Mouse (Mus musculus) kidney, embryonic 16.5 days (tissue): Measurements from ENCODE around the gene Slco1a4. TPM values are rescaled to one million over a fixed set of nuclear protein-coding genes. Genes with fewer than 3 reads are reported as not detected.
"Not testable (repeated sequence)": the region's sequence is repeated elsewhere in the genome, so short reads cannot be mapped to it uniquely, and the experiment has no call there.

Experiments
- ATAC-seq: fragments of 200-750 bp; cut with Nextera tagmentation; 2 replicates; pipeline ENCODE4 v1.8.0; 2017; ENCODE audit warnings: moderate TSS enrichment; ENCODE audit not compliant: low FRiP score, low TSS enrichment
- H3K27ac ChIP-seq: fragments of 300-500 bp; sonication (generic); 2 replicates; pipeline ENCODE4 v1.5.1; 2014; ENCODE audit warnings: low read length
- H3K27me3 ChIP-seq: fragments of 300-500 bp; sonication (generic); 2 replicates; pipeline ENCODE4 v1.6.1; 2014; ENCODE audit warnings: low read length, control low read depth, mixed read lengths; ENCODE audit not compliant: insufficient read depth
- H3K36me3 ChIP-seq: fragments of 300-500 bp; sonication (generic); 2 replicates; pipeline ENCODE4 v1.6.1; 2014; ENCODE audit warnings: low read length, control low read depth, mixed read lengths; ENCODE audit not compliant: insufficient read depth
- H3K4me1 ChIP-seq: fragments of 300-500 bp; sonication (generic); 2 replicates; pipeline ENCODE4 v1.6.1; 2014; ENCODE audit warnings: low read length, control low read depth, mixed read lengths; ENCODE audit not compliant: insufficient read depth
- H3K4me2 ChIP-seq: fragments of 300-500 bp; sonication (generic); replicated peaks from 2 replicates; pipeline ENCODE4 v1.6.1; 2014; ENCODE audit warnings: low read depth, low read length
- H3K4me3 ChIP-seq: fragments of 300-500 bp; sonication (generic); 2 replicates; pipeline ENCODE4 v1.5.1; 2014; ENCODE audit warnings: mild to moderate bottlenecking, low read length
- H3K9ac ChIP-seq: fragments of 300-500 bp; sonication (generic); replicated peaks from 2 replicates; pipeline ENCODE4 v1.6.1; 2014; ENCODE audit warnings: low read length
- H3K9me3 ChIP-seq: fragments of 300-500 bp; sonication (generic); 2 replicates; pipeline ENCODE4 v1.6.1; 2016; ENCODE audit warnings: low read length, control low read depth
- WGBS: fragments of 180-500 bp; shearing (Covaris S2); extraction: QIAGEN DNeasy Blood & Tissue Kit; methylation state at CpG from one replicate; pipeline ENCODE4 v1.1.7; 2014; 5-methylcytosine and 5-hydroxymethylcytosine counted together
- polyA plus RNA-seq: library from polyadenylated mRNA; unstranded; fragments of >200 nt; fragmentation: Nextera tagmentation; extraction: Ambion mirVana; gene quantifications from 2 replicates; pipeline ENCODE4 v1.2.1, GENCODE M21; 2015

Gene Slco1a4
- 4.9 and 5.1 TPM in 2 replicates for polyA plus RNA-seq

DNA sequence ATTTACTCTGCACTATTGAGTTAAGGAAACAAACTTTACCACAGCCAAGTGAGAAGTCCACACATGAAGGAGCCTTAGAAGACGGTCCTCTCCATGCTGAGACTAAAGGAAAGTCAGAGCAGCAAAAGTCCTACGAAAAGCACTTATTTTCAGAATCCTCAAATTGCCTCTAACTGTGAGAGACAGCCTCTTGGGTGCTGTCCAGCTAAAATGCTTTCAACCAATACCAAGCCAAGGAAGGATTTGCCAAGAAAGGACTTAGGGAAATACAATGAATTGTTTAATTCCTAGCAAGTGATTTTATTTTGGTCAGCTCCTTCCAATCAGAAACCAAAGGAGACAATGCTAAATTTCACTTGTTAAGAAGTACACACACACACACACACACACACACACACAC, at the start of gene Slco1a4:
Gene Slco1a4, minus strand, starts transcription at position 115 of the 400 bp plus-strand sequence.
- H3K27me3 ChIP-seq, result no peaks in the 10 kb centered on the region
- no peaks in the 10 kb centered on the region for H3K36me3 ChIP-seq
- no peak for ATAC-seq
- no peaks in the 10 kb centered on the region for H3K9me3 ChIP-seq
- H3K4me1 ChIP-seq, result no peaks in the 10 kb centered on the region
- no peak within 1 kb of the TSS for H3K4me3 ChIP-seq
- H3K4me2 ChIP-seq, result no peak within 1 kb of the TSS; the same call in 1 of the 2 replicates
- H3K9ac ChIP-seq, result no peak within 1 kb of the TSS
- 51% methylated on average over 2 of the region's 2 CpGs for WGBS
- no peak within 1 kb of the TSS for H3K27ac ChIP-seq

DNA sequence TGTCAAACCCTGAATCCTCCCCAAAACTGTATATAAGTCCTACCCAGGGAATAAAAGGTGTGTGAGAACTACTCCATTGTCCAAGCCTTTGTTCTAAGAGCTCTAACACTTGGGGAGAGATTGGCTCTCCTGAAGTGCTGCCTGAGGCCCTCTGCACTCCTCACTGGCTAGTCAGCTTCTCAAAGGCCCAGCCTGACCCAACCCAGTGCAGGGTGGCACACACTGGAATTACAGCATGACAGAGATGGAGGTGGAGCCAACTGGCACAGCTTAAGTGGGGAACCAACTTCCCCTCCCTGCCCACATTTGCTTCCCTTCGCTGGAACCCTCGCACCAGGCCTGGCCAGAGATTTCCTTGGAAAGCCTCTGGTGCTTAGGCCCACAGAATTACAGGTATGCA, 42.2 kb upstream of the Slco1a4 start:
- H3K4me2 ChIP-seq, result no peak overlapping the region
- no peak overlapping the region for H3K27ac ChIP-seq
- no peak overlapping the region for H3K4me3 ChIP-seq
- no peaks in the 10 kb centered on the region for H3K4me1 ChIP-seq
- ATAC-seq, result no peak
- H3K36me3 ChIP-seq, result no peaks in the 10 kb centered on the region
- H3K9me3 ChIP-seq, result 0 out of 2 replicates have a peak, but pooled peaks cover 3% of the 10 kb centered on the region
- H3K27me3 ChIP-seq, result no peaks in the 10 kb centered on the region
- H3K9ac ChIP-seq, result no peak overlapping the region
- WGBS, result 86% methylated on average over 2 of the region's 2 CpGs

DNA sequence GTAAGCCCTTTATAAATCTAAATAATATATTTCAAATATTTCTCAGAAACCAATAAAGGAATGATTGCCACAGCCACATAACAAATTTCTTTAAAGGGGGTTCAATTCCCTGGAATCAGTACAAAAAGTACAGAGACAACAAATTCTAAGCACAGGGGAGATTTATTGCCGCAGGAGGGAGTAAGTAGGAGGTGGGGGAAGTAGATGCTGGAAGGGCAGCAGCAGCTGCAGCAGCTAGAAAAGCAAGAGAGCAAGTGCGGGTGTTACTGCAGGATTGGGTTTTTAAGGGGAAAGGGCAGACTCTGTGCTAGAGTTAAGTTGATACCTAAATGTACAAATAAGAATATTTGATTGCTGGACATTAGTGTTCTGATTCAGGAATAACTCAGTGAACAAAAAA, 33.7 kb upstream of the Slco1a4 start:
- no peak for ATAC-seq
- Histone ChIP-seq H3K9me3 (no peaks in the 10 kb centered on the region), H3K4me2 (no peak overlapping the region)

DNA sequence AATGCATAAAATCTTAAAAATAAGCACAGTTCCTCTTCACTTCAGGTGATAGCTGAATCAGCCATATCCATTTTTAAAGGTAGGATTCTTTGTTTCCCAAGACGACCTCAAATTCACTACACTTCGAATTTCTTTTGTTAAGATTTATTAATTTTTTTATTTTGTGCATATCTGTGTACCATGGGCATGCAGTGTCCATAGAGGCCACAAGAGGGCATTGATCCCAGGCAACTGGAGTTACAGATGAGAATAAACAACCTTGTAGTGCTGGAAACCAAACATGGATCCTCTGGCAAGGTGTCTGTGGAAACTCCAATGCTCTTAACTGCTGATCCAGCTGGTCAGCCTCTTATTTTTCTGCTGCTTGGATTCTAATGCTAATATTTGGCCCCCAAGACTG, 32.2 kb upstream of the Slco1a4 start:
- ATAC-seq, result no peak
- Histone ChIP-seq H3K4me2 (no peak overlapping the region), H3K9ac (no peak overlapping the region), H3K4me3 (no peak overlapping the region), H3K27ac (no peak overlapping the region), H3K9me3 (no peaks in the 10 kb centered on the region), H3K36me3 (no peaks in the 10 kb centered on the region), H3K27me3 (no peaks in the 10 kb centered on the region), H3K4me1 (no peaks in the 10 kb centered on the region)
- 71% methylated on average over 2 of the region's 2 CpGs for whole genome bisulfite sequencing

More for the DNA sequence above, 33.7 kb upstream of the Slco1a4 start:
- no peak overlapping the region for H3K4me3 ChIP-seq
- WGBS, result 24% methylated on average over 2 of the region's 2 CpGs
- no peaks in the 10 kb centered on the region for H3K27me3 ChIP-seq
- H3K27ac ChIP-seq, result no peak overlapping the region
- H3K9ac ChIP-seq, result no peak overlapping the region
- no peaks in the 10 kb centered on the region for H3K4me1 ChIP-seq
- no peaks in the 10 kb centered on the region for H3K36me3 ChIP-seq

DNA sequence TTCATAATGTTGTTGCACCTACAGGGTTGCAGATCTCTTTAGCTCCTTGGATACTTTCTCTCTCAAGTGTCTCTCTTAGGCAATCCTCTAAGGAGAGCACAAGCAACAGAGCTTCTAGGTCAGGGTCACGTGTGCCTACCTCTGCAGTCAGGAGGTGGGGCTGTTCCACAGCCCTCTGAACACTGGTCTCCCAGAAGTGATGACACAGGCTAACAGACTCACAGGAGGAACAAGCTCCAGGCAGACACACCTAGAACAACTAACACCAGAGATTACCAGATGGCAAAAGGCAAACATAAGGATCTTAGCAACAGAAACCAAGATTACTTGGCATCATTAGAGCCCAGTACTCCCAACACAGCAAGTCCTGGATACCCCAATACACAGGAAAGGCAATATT, 26.6 kb upstream of the Slco1a4 start:
- Histone ChIP-seq H3K9ac (no peak overlapping the region), H3K27me3 (no peaks in the 10 kb centered on the region), H3K4me2 (no peak overlapping the region), H3K27ac (no peak overlapping the region), H3K4me3 (no peak overlapping the region), H3K9me3 (no peaks in the 10 kb centered on the region), H3K4me1 (no peaks in the 10 kb centered on the region), H3K36me3 (no peaks in the 10 kb centered on the region)
- 54% methylated on average over 1 of the region's 1 CpGs for WGBS
- no peak for ATAC-seq

DNA sequence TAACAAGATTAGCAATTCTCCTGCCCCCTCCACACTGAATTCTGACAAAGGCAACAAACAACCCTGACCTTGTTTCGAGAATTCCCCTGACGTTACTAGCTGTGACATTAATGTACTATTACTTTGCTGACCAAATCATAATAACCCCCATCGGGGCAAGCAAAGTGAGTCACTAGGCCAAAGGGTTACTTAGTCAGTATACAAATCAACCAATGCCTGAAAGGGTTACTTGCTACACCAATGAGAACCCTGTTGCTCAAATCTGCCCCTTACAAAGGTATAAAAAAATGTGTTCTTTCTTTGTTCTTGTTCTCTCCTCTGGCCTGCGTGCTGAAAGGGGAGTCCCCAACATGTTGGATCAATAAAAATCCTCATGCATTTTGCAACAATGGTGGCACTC, 19.7 kb upstream of the Slco1a4 start:
- not testable (repeated sequence) for H3K4me3 ChIP-seq, H3K4me1 ChIP-seq, H3K9ac ChIP-seq, H3K9me3 ChIP-seq, H3K36me3 ChIP-seq, H3K4me2 ChIP-seq, H3K27me3 ChIP-seq, H3K27ac ChIP-seq, ATAC-seq
- WGBS, result 69% methylated on average over 4 of the region's 4 CpGs

DNA sequence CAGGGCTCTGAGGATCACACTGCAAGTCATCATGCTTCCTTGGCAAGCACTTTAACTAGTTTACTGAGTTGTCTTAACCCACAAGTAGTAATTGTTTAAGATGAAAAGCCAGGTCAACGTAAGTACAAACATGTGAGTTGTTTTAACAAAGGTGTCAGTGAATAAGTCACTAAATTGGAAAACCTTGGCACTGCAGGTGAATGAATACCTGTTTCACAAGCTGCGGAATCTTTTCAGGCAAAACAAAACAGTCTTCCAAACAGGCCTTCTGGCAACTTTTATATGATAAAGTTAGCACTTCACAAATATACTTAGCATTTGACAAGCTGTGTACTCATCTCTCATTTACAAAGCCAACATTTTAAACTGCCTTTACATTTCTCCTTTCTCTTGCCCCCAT, 15.7 kb upstream of the Slco1a4 start:
- 70% methylated on average over 2 of the region's 2 CpGs for WGBS
- Histone ChIP-seq H3K4me3 (no peak overlapping the region), H3K36me3 (no peaks in the 10 kb centered on the region), H3K27ac (no peak overlapping the region), H3K4me2 (no peak overlapping the region), H3K27me3 (no peaks in the 10 kb centered on the region), H3K9ac (no peak overlapping the region), H3K4me1 (no peaks in the 10 kb centered on the region), H3K9me3 (no peaks in the 10 kb centered on the region)
- peak; percentile 31; the same call in 1 of the 2 replicates for ATAC-seq

DNA sequence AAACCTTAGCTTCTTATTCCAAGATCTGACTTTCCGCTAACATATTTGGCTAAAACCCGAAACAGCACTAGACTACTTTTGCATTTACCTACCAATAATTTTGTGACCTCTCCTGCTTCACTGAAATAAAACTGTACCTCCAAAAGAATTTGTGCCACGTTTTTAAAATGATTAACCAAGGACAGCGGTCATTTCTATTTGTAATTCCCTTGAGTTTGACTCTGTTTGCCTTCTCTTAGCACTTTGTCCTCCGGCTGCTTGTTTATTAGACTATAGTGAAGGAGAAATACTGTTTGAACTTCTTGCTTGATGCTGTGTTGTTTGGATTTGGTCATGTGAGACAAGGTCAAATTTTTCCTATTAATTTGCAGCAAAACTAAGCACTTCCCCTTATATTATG, 12.7 kb upstream of the Slco1a4 start:
- H3K27me3 ChIP-seq, result no peaks in the 10 kb centered on the region
- ATAC-seq, result no peak
- 77% methylated on average over 5 of the region's 5 CpGs for WGBS
- no peaks in the 10 kb centered on the region for H3K36me3 ChIP-seq
- H3K9me3 ChIP-seq, result no peaks in the 10 kb centered on the region
- H3K4me3 ChIP-seq, result no peak overlapping the region
- H3K9ac ChIP-seq, result no peak overlapping the region
- no peak overlapping the region for H3K27ac ChIP-seq
- no peak overlapping the region for H3K4me2 ChIP-seq
- H3K4me1 ChIP-seq, result no peaks in the 10 kb centered on the region

DNA sequence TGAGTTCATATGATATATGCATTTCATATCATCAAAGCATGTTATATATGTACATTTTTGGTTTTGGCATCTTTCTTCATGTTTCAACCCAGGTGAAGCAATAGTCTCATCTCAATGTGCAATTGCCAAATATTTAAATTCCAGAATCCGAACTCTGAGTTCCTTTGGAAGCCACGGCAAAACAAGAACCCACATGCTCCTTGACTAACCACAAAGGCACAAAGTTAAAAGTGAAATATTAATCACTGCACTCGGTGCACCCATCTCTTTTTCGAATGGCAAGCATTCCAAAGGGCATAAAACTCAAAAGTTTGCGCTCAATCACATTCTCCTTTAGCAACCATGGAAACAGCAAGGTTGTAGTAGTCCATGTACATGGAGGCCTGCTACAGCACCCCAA, 10.0 kb upstream of the Slco1a4 start:
- ATAC-seq, result no peak
- no peaks in the 10 kb centered on the region for H3K36me3 ChIP-seq
- no peak overlapping the region for H3K9ac ChIP-seq
- 84% methylated on average over 5 of the region's 5 CpGs for WGBS
- H3K9me3 ChIP-seq, result no peaks in the 10 kb centered on the region
- no peak overlapping the region for H3K27ac ChIP-seq
- H3K4me1 ChIP-seq, result no peaks in the 10 kb centered on the region
- no peak overlapping the region for H3K4me2 ChIP-seq
- no peaks in the 10 kb centered on the region for H3K27me3 ChIP-seq
- no peak overlapping the region for H3K4me3 ChIP-seq

DNA sequence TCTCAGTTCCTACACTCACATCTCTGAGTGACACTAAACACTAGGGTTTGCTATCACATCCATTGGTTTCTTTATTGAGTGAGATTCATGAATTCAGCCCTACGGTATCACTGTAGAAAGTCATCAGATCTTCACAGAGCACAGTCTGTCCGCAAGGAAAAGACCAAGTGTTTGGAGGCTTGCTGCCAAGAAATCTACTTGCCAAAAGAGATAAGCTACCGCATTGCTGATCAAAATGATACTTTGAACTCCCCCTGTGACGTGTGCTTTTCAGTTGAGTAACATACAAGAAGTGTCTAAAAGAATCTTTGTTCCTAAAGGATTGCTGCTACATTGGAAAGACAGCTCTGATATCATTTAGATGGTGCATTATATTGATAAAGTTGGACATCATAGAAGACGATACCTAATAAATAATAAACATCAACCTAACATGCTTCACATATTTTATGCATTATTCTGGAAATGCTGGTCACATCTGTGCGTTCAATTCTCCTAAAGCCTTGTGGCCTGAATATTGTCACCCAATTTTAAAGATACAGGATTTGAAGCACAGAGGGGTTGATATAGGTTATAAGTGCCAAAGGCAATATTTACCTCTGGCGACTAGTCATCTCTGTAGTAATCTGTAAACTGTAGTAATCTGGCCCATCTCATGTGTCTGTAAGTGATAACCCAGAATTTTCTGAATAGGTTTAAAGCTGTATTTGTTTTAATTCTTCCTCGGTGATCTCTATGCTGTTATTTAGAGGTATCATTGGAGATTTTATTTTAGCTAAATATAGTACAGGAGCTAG, 1.9 kb upstream of the Slco1a4 start:
- no peak overlapping the region for H3K4me3 ChIP-seq
- ATAC-seq, result no peak
- no peak overlapping the region for H3K4me2 ChIP-seq
- H3K27me3 ChIP-seq, result no peaks in the 10 kb centered on the region
- H3K9me3 ChIP-seq, result no peaks in the 10 kb centered on the region
- H3K4me1 ChIP-seq, result no peaks in the 10 kb centered on the region
- WGBS, result 76% methylated on average over 8 of the region's 8 CpGs
- no peak overlapping the region for H3K27ac ChIP-seq
- H3K9ac ChIP-seq, result no peak overlapping the region
- no peaks in the 10 kb centered on the region for H3K36me3 ChIP-seq
